Mouse (Mus musculus): Measurements from ENCODE around the gene Ehd4.

- TF ChIP-seq CTCF (conservative IDR thresholded peaks at IDR 0.05; ENCODE audit: low read length), result no peak
- no peak for TF ChIP-seq POU5F1 (IDR thresholded peaks at IDR 0.05; ENCODE audit: borderline replicate concordance, low read length)
- TF ChIP-seq NANOG (IDR thresholded peaks at IDR 0.05; ENCODE audit: borderline replicate concordance, low read length), result no peak
These were observed 58.2 kb downstream of the Ehd4 start for GRCm38 (mm10) chr2:120096191-120096590.

Data from E14TG2a.4 (cell line).